Mouse (Mus musculus): ENCODE measurements around the gene Ogg1. TPM values are rescaled to one million over a fixed set of nuclear protein-coding genes. Genes with fewer than 3 reads are reported as not detected.

Ogg1 gene
- polyA plus RNA-seq, 1 experiment from 2014 or later, result 16.1 TPM

DNA sequence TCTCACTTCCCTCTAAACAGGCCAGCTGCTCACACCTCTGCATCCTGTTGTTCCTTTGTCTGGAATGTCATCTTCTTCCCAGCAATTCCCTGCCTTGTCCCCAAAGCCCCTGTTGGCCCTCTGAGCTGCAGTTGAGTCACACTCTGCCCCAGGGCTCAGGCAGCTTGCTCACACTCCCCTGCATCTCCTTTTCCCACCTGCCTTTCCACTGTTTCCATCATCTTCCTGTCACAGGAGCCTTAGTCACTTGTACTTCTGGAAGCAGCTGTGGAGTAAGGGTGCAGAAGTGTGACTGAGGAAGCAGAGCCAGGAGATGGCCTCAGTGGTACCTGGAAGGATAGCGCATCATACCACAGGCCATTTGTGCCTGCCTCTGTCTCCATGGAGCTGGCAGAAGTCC lies 35.5 kb downstream of the Ogg1 start:
- H3K27me3 ChIP-seq (ENCODE audit: low read depth, poor library complexity, severe bottlenecking), result no peaks in the 10 kb centered on the region
- H3K4me3 ChIP-seq, result no peak overlapping the region
- 96% methylated on average over 1 of the region's 1 CpGs for WGBS
- no peaks in the 10 kb centered on the region for H3K9me3 ChIP-seq (replicated peaks)
- no peak for DNase-seq (ENCODE audit: low spot score)
- no peak overlapping the region for H3K27ac ChIP-seq (replicated peaks)
- H3K36me3 ChIP-seq, result peaks cover 12% of the 10 kb centered on the region
- H3K4me1 ChIP-seq, result no peaks in the 10 kb centered on the region

DNA sequence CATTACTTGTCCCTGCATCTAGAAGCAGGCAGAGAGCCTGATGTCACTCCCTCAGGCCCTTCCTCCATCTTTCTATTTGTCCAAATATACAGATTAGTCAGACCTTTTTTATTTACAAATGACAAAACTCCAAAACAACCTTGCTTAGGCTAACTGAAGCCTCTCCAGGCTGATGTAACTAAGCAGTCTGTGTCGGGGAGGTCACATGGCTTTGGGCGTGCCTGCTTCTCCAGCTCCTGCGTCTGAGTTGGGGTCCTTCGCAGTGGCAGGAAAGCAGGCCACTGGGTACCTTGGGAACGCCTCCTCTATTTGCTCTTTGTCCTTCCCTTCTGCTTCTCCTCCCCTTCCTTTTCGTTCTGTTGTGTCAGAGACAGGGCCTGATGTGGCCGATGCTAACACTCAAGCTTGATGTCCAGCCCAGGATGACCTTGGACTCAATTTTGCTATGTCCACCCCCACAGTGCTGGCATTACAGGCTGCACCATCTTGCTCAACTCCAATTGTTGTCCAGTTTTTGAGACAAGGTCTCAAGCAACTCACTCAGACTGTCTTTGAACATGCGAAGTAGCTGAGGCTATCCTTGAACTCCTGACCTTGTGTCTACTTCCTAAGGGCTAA lies 37.9 kb downstream of the Ogg1 start:
- no peaks in the 10 kb centered on the region for H3K9me3 ChIP-seq (replicated peaks)
- H3K27ac ChIP-seq (replicated peaks), result no peak overlapping the region
- H3K27me3 ChIP-seq (ENCODE audit: low read depth, poor library complexity, severe bottlenecking), result no peaks in the 10 kb centered on the region
- H3K4me3 ChIP-seq, result no peak overlapping the region
- DNase-seq (ENCODE audit: low spot score), result no peak
- no peaks in the 10 kb centered on the region for H3K4me1 ChIP-seq
- H3K36me3 ChIP-seq, result peaks cover 29% of the 10 kb centered on the region
- 74% methylated on average over 8 of the region's 8 CpGs for WGBS

DNA sequence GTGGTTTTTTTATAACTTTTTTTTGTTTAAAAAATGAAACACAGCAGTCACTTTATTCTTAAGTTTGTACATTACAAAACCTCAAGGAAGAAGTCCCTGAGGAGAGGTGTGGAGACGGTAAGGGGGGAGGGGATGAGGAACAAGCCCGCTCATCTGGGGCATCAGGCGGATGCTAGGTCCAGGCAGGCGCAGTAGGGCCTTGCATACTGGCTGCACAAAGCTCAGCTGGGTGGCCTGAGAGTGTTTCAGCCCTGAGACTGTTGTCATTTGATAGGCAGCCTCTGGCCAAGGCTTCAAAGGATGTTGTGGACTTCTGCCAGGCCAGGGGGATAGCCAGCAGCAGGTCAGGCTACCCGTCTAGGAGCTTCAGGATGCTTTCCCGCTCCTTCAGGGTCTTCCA lies 39.9 kb downstream of the Ogg1 start:
- DNase-seq (ENCODE audit: low spot score), result no peak
- Histone ChIP-seq H3K4me1 (no peaks in the 10 kb centered on the region), H3K9me3 (replicated peaks) (no peaks in the 10 kb centered on the region), H3K27ac (replicated peaks) (no peak overlapping the region), H3K4me3 (no peak overlapping the region), H3K36me3 (peaks cover 49% of the 10 kb centered on the region), H3K27me3 (ENCODE audit: low read depth, poor library complexity, severe bottlenecking) (no peaks in the 10 kb centered on the region)
- 88% methylated on average over 6 of the region's 6 CpGs for WGBS

DNA sequence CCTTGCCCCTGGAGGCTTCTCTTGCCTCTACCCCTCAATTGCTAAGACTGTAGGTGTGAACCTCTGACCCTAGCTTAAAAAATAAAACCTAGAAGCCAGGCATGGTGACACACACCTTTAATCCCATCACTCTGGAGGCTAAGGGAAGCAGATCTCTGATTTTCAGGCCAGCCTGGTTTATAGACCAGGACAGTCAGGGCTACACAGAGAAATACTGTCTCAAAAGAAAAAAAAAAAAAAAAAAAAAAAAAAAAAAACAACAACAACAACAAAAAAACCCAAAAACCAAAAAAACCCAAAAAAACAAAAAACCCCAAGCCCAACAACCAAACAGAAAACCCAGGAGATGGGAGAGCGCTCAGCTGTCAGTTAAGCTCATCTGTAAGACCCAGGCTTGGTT lies 40.8 kb downstream of the Ogg1 start:
- Histone ChIP-seq H3K36me3 (peaks cover 59% of the 10 kb centered on the region), H3K27ac (replicated peaks) (no peak overlapping the region)
- WGBS, result 100% methylated on average over 1 of the region's 1 CpGs

DNA sequence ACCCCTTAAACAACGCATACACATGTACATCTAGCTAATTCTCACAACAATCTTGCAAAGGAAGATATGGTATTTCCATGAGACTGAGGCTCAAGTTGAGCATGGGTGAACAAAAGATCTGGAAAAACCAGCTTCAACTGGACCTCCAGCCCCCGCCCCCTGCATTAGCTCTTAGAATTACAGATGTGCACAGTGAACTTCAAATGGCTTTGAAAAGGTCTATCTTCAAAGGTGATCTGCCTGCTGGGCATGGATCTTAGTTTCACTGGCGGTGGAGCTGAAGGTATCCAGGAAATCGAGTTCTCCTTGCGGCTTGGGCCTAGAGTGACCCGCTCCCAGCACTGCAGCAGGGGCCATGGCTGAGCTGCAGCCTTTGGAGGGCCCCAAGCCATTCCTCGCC lies 41.4 kb downstream of the Ogg1 start:
- DNase-seq (ENCODE audit: low spot score), result no peak
- 89% methylated on average over 7 of the region's 7 CpGs for WGBS
- Histone ChIP-seq H3K9me3 (replicated peaks) (no peaks in the 10 kb centered on the region), H3K4me3 (no peak overlapping the region), H3K27ac (replicated peaks) (no peak overlapping the region), H3K27me3 (ENCODE audit: low read depth, poor library complexity, severe bottlenecking) (no peaks in the 10 kb centered on the region), H3K36me3 (peaks cover 64% of the 10 kb centered on the region), H3K4me1 (no peaks in the 10 kb centered on the region)

More for the DNA sequence above, 40.8 kb downstream of the Ogg1 start:
- no peaks in the 10 kb centered on the region for H3K27me3 ChIP-seq (ENCODE audit: low read depth, poor library complexity, severe bottlenecking)
- no peak for DNase-seq (ENCODE audit: low spot score)
- H3K4me3 ChIP-seq, result no peak overlapping the region
- H3K9me3 ChIP-seq (replicated peaks), result no peaks in the 10 kb centered on the region
- no peaks in the 10 kb centered on the region for H3K4me1 ChIP-seq

DNA sequence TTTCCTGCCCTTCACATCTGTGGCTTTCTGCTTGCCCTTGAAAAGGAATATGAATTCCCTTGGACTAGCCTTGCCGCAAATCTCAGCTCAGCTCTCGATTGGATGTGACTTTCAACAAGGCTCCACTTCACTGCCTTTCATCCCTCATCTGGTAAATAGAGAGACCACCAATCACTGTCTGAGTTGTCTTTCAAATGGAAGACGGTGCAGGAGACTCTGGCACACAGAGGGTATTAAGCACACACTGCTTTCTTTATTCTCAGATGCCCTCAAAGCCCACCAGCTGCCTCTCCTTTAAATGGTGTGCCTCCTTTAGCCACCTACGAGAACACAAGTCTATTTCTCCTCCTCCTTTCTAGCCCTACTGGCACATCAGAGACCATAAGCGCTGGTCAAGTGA lies 41.8 kb downstream of the Ogg1 start:
- Histone ChIP-seq H3K9me3 (replicated peaks) (no peaks in the 10 kb centered on the region), H3K36me3 (peaks cover 69% of the 10 kb centered on the region), H3K4me3 (no peak overlapping the region), H3K27me3 (ENCODE audit: low read depth, poor library complexity, severe bottlenecking) (no peaks in the 10 kb centered on the region), H3K27ac (replicated peaks) (no peak overlapping the region), H3K4me1 (no peaks in the 10 kb centered on the region)
- WGBS, result 89% methylated on average over 5 of the region's 5 CpGs
- DNase-seq (ENCODE audit: low spot score), result no peak

DNA sequence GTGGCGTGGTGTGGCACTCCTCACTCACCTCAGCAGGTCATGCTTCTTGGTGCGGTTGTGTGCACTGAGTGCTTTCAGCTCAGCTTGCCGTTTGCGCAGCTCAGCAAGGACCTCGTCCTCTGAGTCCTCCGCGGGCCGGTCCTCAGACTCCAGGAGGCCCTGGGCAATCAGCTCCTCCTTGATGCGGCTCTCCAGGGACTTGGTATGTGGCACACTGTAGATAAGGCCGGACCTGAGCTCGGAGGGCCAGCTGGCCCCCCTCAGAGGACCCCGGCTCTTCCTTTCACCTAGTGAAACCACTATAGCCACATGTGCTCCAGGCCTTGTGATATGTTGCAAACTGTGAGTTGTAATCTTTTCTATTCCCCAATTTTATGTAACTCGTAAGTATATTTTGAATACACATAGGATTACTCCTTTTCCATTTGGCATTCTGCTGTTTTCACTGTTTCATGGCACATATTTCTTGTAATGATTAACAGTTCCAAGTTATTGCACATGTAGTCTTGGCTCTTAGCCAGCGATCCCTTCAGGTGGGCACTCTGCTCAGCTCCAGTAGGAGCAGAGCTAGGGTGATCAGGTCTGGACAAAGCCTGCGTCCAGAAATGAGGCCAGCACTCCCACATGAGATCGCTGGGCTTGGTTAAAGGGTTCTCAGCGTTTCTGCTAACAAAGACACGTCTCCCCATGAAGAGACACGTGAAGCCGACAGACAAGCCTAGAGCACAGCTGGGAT lies 43.6 kb downstream of the Ogg1 start:
- Histone ChIP-seq H3K4me1 (no peaks in the 10 kb centered on the region), H3K27me3 (ENCODE audit: low read depth, poor library complexity, severe bottlenecking) (no peaks in the 10 kb centered on the region), H3K4me3 (no peak overlapping the region), H3K27ac (replicated peaks) (no peak overlapping the region), H3K9me3 (replicated peaks) (no peaks in the 10 kb centered on the region), H3K36me3 (peaks cover 87% of the 10 kb centered on the region)
- WGBS, result 93% methylated on average over 20 of the region's 20 CpGs
- DNase-seq (ENCODE audit: low spot score), result no peak

DNA sequence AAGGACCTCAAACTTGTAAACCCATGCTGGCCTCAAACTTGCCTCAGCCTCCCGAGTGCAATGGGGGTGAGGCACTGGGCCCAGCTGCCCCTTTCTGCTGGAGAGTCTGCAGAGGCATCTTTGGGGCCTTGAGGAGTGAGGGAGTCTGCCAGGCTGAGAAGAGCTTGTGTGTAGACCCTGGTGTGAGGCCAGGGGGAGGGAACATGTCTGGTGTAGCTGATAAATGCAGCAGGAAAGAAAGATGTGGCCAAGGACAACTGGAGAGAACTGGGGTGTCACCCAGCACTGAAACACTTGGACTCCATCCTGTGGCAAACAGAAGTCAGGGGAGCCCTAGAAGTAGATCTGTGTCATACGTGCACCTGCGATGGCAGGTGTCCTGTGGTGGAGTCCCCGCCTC lies 46.7 kb downstream of the Ogg1 start:
- H3K36me3 ChIP-seq, result peaks cover 76% of the 10 kb centered on the region
- no peak for DNase-seq (ENCODE audit: low spot score)
- H3K27me3 ChIP-seq (ENCODE audit: low read depth, poor library complexity, severe bottlenecking), result no peaks in the 10 kb centered on the region
- H3K9me3 ChIP-seq (replicated peaks), result no peaks in the 10 kb centered on the region
- WGBS, result 94% methylated on average over 4 of the region's 4 CpGs
- no peak overlapping the region for H3K27ac ChIP-seq (replicated peaks)
- H3K4me3 ChIP-seq, result no peak overlapping the region
- H3K4me1 ChIP-seq, result peaks cover 14% of the 10 kb centered on the region

DNA sequence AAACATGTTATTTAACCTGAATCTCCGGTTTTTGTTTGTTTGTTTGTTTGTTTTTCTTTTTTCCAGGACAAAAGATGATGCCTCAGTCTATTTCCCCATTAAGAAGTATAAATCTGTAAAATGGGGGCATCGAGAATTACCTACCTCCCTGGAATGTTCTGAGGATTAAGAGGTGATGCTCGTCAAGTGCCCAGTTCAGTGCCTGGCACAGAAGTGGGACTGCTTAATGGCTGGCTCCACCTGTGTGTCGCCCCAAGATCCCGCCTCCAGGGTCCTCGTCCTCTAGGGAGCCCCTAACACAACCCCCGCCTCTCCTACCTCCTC lies 50.4 kb downstream of the Ogg1 start:
- H3K4me1 ChIP-seq, result peaks cover 28% of the 10 kb centered on the region
- DNase-seq (ENCODE audit: low spot score), result no peak
- peak overlapping the region; percentile 90 for H3K4me3 ChIP-seq
- peaks cover 61% of the 10 kb centered on the region for H3K36me3 ChIP-seq
- H3K9me3 ChIP-seq (replicated peaks), result no peaks in the 10 kb centered on the region
- WGBS, result 11% methylated on average over 7 of the region's 7 CpGs
- H3K27ac ChIP-seq (replicated peaks), result peak overlapping the region; percentile 97
- H3K27me3 ChIP-seq (ENCODE audit: low read depth, poor library complexity, severe bottlenecking), result no peaks in the 10 kb centered on the region

DNA sequence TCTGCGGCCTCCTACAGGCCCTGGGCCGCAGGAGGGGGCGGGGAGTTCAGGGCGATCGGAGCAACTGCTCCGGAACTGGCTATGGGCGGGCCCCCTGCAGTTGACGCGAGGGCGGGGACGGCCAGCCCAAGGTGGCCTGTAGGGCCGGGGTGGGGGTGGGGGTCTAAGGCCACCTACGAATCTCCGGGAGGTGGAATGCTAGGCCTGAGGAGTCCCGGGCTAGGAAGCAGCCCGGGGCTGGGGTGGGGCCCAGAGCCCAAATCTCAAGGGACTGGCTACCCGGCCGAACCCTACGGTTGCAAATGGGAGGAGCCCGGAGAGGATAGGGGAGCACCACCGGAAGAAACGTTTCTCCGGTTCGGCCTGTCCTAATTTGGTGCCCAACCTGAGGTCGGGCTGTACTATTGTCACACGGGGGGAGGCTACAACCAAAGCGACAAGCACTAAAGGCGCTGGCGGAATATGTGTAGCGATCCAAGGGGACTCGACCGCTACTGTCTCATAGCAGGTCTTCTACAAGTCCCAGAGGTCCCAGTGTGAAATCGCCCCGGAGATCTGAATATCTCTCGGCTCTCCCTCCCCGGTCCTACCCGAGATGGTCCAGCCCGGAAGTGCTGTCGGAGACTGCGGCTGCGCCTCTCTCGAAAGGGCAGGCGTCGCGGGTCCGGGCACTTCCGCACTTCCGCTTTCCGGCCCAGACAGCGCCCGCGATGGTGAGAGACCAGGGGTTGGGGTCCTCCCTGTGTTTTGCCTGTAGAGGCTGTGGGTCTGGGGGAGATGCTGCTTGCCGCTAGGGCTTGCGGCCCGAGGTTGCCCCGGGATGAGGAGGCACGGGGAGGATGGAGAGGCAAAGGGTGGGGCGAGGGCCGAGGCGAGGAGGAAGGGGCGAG lies 51.0 kb downstream of the Ogg1 start, which contains the start of the genes Tada3 and Arpc4:
Tada3 (minus strand) TSS at position 388 of the 890 bp plus-strand sequence.
Arpc4 (plus strand) TSS at position 620 of the 890 bp plus-strand sequence.
- H3K27ac ChIP-seq (replicated peaks), result peak within 1 kb of the TSS; percentile 97
- H3K36me3 ChIP-seq, result peaks cover 61% of the 10 kb centered on the region
- H3K27me3 ChIP-seq (ENCODE audit: low read depth, poor library complexity, severe bottlenecking), result no peaks in the 10 kb centered on the region
- H3K4me1 ChIP-seq, result peaks cover 28% of the 10 kb centered on the region
- peak within 1 kb of the TSS; percentile 90 for H3K4me3 ChIP-seq
- no peaks in the 10 kb centered on the region for H3K9me3 ChIP-seq (replicated peaks)
- WGBS, result under 1% methylated on average over 61 of the region's 61 CpGs
- peak; percentile 94 for DNase-seq (ENCODE audit: low spot score)

DNA sequence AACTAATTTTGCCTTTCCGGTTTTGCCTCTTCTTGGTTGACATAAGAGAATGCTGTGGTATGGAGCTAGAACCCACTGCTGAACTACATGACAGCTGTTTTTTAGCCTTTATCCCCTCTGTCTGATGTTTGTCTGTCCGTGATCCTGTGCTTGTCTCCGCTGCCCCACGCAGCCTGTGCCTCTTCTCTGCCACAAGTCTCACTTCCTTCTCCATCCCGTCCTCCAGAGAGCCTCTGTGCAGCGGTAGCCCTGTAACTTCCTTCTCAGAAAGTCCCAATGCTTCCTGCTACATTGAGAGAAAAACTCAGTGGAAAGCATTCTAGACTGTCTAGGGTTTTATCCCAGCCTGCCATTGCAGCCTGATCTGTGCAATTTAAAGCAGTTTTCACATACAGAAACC lies 52.5 kb downstream of the Ogg1 start:
- 90% methylated on average over 6 of the region's 6 CpGs for WGBS
- peaks cover 28% of the 10 kb centered on the region for H3K4me1 ChIP-seq
- H3K4me3 ChIP-seq, result peak overlapping the region; percentile 90
- peaks cover 61% of the 10 kb centered on the region for H3K36me3 ChIP-seq
- H3K27me3 ChIP-seq (ENCODE audit: low read depth, poor library complexity, severe bottlenecking), result no peaks in the 10 kb centered on the region
- H3K9me3 ChIP-seq (replicated peaks), result no peaks in the 10 kb centered on the region
- H3K27ac ChIP-seq (replicated peaks), result no peak overlapping the region
- no peak for DNase-seq (ENCODE audit: low spot score)

DNA sequence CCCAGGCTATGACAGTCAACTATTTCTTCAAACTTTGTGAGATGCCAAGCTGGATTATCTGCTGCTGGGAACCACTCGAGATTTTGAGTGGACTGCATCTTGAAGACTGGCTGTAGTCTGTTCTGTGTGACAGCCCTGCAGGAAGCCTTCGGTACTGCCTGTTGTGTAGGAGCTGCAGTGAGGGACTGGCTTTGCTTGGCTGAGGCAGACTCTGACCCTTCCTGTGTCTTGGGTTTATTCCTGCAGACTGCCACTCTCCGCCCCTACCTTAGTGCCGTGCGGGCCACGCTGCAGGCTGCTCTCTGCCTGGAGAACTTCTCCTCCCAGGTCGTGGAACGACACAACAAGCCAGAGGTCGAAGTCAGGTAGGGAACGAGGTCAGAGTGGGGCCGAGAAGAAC lies 53.7 kb downstream of the Ogg1 start:
- Histone ChIP-seq H3K36me3 (peaks cover 61% of the 10 kb centered on the region), H3K9me3 (replicated peaks) (no peaks in the 10 kb centered on the region), H3K4me3 (no peak overlapping the region), H3K27me3 (ENCODE audit: low read depth, poor library complexity, severe bottlenecking) (no peaks in the 10 kb centered on the region), H3K27ac (replicated peaks) (no peak overlapping the region), H3K4me1 (peaks cover 28% of the 10 kb centered on the region)
- WGBS, result 93% methylated on average over 11 of the region's 11 CpGs
- no peak for DNase-seq (ENCODE audit: low spot score)
